Mouse (Mus musculus): ENCODE data around the gene Lrp1. TPM values are rescaled to one million over a fixed set of nuclear protein-coding genes. Genes with fewer than 3 reads are reported as not detected.

Gene Lrp1
- polyA plus RNA-seq, 1 experiment from 2014 or later: 34.6 TPM

- no peak for ATAC-seq (replicated peaks; ENCODE audit: insufficient number of reproducible peaks, low FRiP score, low TSS enrichment)
- Histone ChIP-seq H3K27me3 (ENCODE audit: control insufficient read depth, insufficient read depth, low read length) (no peaks in the 10 kb centered on the region), H3K27ac (ENCODE audit: low read depth, low read length) (no peak overlapping the region), H3K9ac (ENCODE audit: low read depth, low read length) (no peak overlapping the region), H3K4me3 (ENCODE audit: low read depth, low read length) (no peak overlapping the region), H3K4me1 (ENCODE audit: control insufficient read depth, insufficient read depth, low read length) (no peaks in the 10 kb centered on the region), H3K9me3 (replicated peaks; ENCODE audit: control insufficient read depth, low read length) (no peaks in the 10 kb centered on the region), H3K36me3 (ENCODE audit: control insufficient read depth, insufficient read depth, low read length) (peaks cover 28% of the 10 kb centered on the region), H3K4me2 (no peak overlapping the region)
- 84% methylated on average over 4 of the region's 4 CpGs for WGBS (ENCODE audit: insufficient replicate concordance)
Observed at GRCm38 (mm10) chr10:127500042-127500441, 120.9 kb downstream of the Lrp1 start.

GRCm38 (mm10) chr10:127499516-127499915, 121.4 kb downstream of the Lrp1 start:
- Histone ChIP-seq H3K4me2 (no peak overlapping the region), H3K9me3 (replicated peaks; ENCODE audit: control insufficient read depth, low read length) (no peaks in the 10 kb centered on the region), H3K27ac (ENCODE audit: low read depth, low read length) (no peak overlapping the region), H3K27me3 (ENCODE audit: control insufficient read depth, insufficient read depth, low read length) (no peaks in the 10 kb centered on the region), H3K9ac (ENCODE audit: low read depth, low read length) (no peak overlapping the region), H3K36me3 (ENCODE audit: control insufficient read depth, insufficient read depth, low read length) (peaks cover 33% of the 10 kb centered on the region), H3K4me1 (ENCODE audit: control insufficient read depth, insufficient read depth, low read length) (no peaks in the 10 kb centered on the region), H3K4me3 (ENCODE audit: low read depth, low read length) (no peak overlapping the region)
- ATAC-seq (replicated peaks; ENCODE audit: insufficient number of reproducible peaks, low FRiP score, low TSS enrichment): no peak
- 81% methylated on average over 5 of the region's 5 CpGs for WGBS (ENCODE audit: insufficient replicate concordance)

- Histone ChIP-seq H3K4me2 (no peak overlapping the region), H3K9ac (ENCODE audit: low read depth, low read length) (no peak overlapping the region), H3K4me1 (ENCODE audit: control insufficient read depth, insufficient read depth, low read length) (no peaks in the 10 kb centered on the region), H3K4me3 (ENCODE audit: low read depth, low read length) (no peak overlapping the region), H3K27ac (ENCODE audit: low read depth, low read length) (no peak overlapping the region), H3K9me3 (replicated peaks; ENCODE audit: control insufficient read depth, low read length) (no peaks in the 10 kb centered on the region), H3K36me3 (ENCODE audit: control insufficient read depth, insufficient read depth, low read length) (peaks cover 44% of the 10 kb centered on the region), H3K27me3 (ENCODE audit: control insufficient read depth, insufficient read depth, low read length) (no peaks in the 10 kb centered on the region)
- no peak for ATAC-seq (replicated peaks; ENCODE audit: insufficient number of reproducible peaks, low FRiP score, low TSS enrichment)
- 95% methylated on average over 3 of the region's 3 CpGs for WGBS (ENCODE audit: insufficient replicate concordance)
Observed at GRCm38 (mm10) chr10:127496156-127496555, 124.8 kb downstream of the Lrp1 start.

GRCm38 (mm10) chr10:127492118-127492517, 128.8 kb downstream of the Lrp1 start:
- peaks cover 32% of the 10 kb centered on the region for H3K36me3 ChIP-seq (ENCODE audit: control insufficient read depth, insufficient read depth, low read length)
- no peak for ATAC-seq (replicated peaks; ENCODE audit: insufficient number of reproducible peaks, low FRiP score, low TSS enrichment)
- H3K4me3 ChIP-seq (ENCODE audit: low read depth, low read length): no peak overlapping the region
- H3K9ac ChIP-seq (ENCODE audit: low read depth, low read length): no peak overlapping the region
- H3K4me2 ChIP-seq: no peak overlapping the region
- no peaks in the 10 kb centered on the region for H3K4me1 ChIP-seq (ENCODE audit: control insufficient read depth, insufficient read depth, low read length)
- H3K27ac ChIP-seq (ENCODE audit: low read depth, low read length): no peak overlapping the region
- no peaks in the 10 kb centered on the region for H3K27me3 ChIP-seq (ENCODE audit: control insufficient read depth, insufficient read depth, low read length)
- WGBS (ENCODE audit: insufficient replicate concordance): 83% methylated on average over 3 of the region's 3 CpGs
- no peaks in the 10 kb centered on the region for H3K9me3 ChIP-seq (replicated peaks; ENCODE audit: control insufficient read depth, low read length)

GRCm38 (mm10) chr10:127491128-127491512, 129.8 kb downstream of the Lrp1 start:
- Histone ChIP-seq H3K27me3 (ENCODE audit: control insufficient read depth, insufficient read depth, low read length) (no peaks in the 10 kb centered on the region), H3K36me3 (ENCODE audit: control insufficient read depth, insufficient read depth, low read length) (peaks cover 29% of the 10 kb centered on the region), H3K9me3 (replicated peaks; ENCODE audit: control insufficient read depth, low read length) (no peaks in the 10 kb centered on the region), H3K4me3 (ENCODE audit: low read depth, low read length) (no peak overlapping the region), H3K27ac (ENCODE audit: low read depth, low read length) (no peak overlapping the region), H3K9ac (ENCODE audit: low read depth, low read length) (no peak overlapping the region), H3K4me1 (ENCODE audit: control insufficient read depth, insufficient read depth, low read length) (no peaks in the 10 kb centered on the region), H3K4me2 (no peak overlapping the region)
- WGBS (ENCODE audit: insufficient replicate concordance): 81% methylated on average over 8 of the region's 8 CpGs
- ATAC-seq (replicated peaks; ENCODE audit: insufficient number of reproducible peaks, low FRiP score, low TSS enrichment): no peak

- Histone ChIP-seq H3K9ac (ENCODE audit: low read depth, low read length) (no peak overlapping the region), H3K4me1 (ENCODE audit: control insufficient read depth, insufficient read depth, low read length) (no peaks in the 10 kb centered on the region), H3K4me3 (ENCODE audit: low read depth, low read length) (no peak overlapping the region), H3K36me3 (ENCODE audit: control insufficient read depth, insufficient read depth, low read length) (peaks cover 28% of the 10 kb centered on the region), H3K4me2 (no peak overlapping the region), H3K27me3 (ENCODE audit: control insufficient read depth, insufficient read depth, low read length) (no peaks in the 10 kb centered on the region), H3K27ac (ENCODE audit: low read depth, low read length) (no peak overlapping the region), H3K9me3 (replicated peaks; ENCODE audit: control insufficient read depth, low read length) (no peaks in the 10 kb centered on the region)
- ATAC-seq (replicated peaks; ENCODE audit: insufficient number of reproducible peaks, low FRiP score, low TSS enrichment): no peak
- WGBS (ENCODE audit: insufficient replicate concordance): 84% methylated on average over 18 of the region's 18 CpGs
Observed at GRCm38 (mm10) chr10:127490160-127491127, 130.5 kb downstream of the Lrp1 start.

GRCm38 (mm10) chr10:127488856-127489255, 132.1 kb downstream of the Lrp1 start:
- Histone ChIP-seq H3K4me2 (no peak overlapping the region), H3K9me3 (replicated peaks; ENCODE audit: control insufficient read depth, low read length) (no peaks in the 10 kb centered on the region), H3K4me1 (ENCODE audit: control insufficient read depth, insufficient read depth, low read length) (no peaks in the 10 kb centered on the region), H3K27me3 (ENCODE audit: control insufficient read depth, insufficient read depth, low read length) (no peaks in the 10 kb centered on the region), H3K27ac (ENCODE audit: low read depth, low read length) (no peak overlapping the region), H3K9ac (ENCODE audit: low read depth, low read length) (no peak overlapping the region), H3K4me3 (ENCODE audit: low read depth, low read length) (no peak overlapping the region), H3K36me3 (ENCODE audit: control insufficient read depth, insufficient read depth, low read length) (peaks cover 20% of the 10 kb centered on the region)
- WGBS (ENCODE audit: insufficient replicate concordance): 87% methylated on average over 7 of the region's 7 CpGs
- ATAC-seq (replicated peaks; ENCODE audit: insufficient number of reproducible peaks, low FRiP score, low TSS enrichment): no peak

Measured in heart, embryonic 11.5 days (tissue).